Mouse (Mus musculus): ENCODE data around the gene Ubl7.
A peak's percentile ranks its signal among the peaks of the same experiment; 100 is the strongest.

Gene Ubl7

GRCm38 (mm10) chr9:57921491-57922060, 10.8 kb downstream of the Ubl7 start:
- no peak for DNase-seq (ENCODE audit: low read depth)

DNA sequence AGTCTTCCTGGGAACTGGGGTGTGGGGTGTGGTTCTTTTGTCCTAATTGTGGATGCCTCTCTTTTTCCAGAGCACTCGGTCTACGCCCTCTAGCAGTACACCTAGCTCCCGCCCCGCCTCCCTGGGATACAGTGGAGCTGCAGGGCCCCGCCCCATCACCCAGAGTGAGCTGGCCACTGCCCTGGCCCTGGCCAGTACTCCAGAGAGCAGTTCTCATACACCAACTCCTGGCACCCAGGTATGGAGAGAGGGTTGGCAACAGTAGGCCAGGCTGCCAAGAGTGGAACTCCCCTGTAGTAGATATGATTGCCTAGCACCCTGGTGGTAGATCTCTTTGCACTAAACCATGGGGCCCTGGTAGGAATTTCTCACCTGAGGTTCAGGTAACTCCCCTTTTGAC, 11.6 kb downstream of the Ubl7 start:
- DNase-seq (ENCODE audit: low read depth): no peak

- no peak for DNase-seq (ENCODE audit: low read depth)
Measured at GRCm38 (mm10) chr9:57923046-57923445, 12.3 kb downstream of the Ubl7 start.

DNA sequence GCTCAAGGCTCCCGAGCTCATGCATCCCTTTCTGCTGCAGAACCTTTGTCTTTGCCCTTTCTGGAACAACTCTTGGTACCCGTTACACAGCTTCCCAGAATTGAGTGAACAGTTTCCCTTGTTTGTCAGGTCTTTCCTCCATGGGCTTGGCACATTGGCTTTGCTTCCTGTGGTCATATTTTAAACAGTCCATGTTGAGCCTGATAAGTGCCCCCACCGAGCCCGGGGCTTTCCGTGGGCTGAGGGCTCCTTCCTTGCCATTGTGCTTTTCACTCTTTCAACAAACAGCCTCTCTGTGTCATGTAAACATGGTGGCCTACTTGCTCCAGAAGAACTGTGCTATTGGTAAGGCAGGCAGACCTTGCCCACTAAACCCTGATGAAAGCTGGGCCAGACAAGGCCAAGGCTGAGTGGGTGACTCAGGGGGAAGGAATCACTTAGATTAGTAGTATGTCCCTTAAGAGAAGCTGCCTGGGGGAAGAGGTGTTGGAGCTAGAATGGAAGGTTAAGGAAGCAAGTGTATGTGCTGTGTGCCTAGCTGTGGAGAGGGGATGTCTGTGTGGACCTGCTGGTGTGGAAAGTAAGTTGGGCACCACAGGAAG, 20.5 kb downstream of the Ubl7 start:
- no peak for DNase-seq (ENCODE audit: low read depth)

- no peak for DNase-seq (ENCODE audit: low read depth)
Measured at GRCm38 (mm10) chr9:57932253-57932652, 21.5 kb downstream of the Ubl7 start.

DNA sequence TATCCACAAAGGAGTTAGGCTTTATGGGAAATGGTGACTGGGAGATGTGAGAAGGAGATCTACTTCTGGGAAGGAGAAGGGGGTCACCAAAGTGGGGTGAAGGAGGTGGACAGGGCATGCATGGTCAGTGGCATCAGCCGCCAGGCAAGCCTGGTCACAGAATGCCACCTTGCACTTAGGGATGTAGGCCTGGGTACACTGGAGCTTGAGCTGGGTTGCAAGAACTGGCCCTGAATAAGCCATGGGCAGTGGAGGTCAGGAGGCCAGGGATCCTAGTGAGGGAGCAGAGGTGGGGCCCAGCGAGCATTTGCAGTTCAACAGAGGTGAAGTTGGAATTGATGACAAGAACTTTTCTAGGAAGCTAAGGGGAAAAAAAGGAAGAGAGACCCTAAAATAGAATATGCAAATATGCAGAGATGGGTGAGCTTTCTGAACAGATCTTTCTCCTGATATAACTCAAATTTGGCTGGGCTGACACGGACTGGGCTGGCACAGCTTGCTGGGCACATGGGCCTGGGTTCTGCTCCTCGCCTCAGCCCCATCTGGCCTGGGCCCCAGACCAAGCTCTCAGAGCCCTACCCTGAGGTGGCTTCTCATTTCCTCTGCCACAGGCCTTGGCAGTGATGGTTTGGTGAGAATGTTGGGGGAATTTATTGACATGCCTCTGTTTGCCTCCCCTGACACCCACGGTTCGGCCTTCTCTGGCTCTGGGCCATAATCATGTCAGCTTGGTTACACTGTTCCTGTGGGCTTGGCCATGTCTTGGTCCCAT, 22.2 kb downstream of the Ubl7 start:
- no peak for DNase-seq (ENCODE audit: low read depth)

DNA sequence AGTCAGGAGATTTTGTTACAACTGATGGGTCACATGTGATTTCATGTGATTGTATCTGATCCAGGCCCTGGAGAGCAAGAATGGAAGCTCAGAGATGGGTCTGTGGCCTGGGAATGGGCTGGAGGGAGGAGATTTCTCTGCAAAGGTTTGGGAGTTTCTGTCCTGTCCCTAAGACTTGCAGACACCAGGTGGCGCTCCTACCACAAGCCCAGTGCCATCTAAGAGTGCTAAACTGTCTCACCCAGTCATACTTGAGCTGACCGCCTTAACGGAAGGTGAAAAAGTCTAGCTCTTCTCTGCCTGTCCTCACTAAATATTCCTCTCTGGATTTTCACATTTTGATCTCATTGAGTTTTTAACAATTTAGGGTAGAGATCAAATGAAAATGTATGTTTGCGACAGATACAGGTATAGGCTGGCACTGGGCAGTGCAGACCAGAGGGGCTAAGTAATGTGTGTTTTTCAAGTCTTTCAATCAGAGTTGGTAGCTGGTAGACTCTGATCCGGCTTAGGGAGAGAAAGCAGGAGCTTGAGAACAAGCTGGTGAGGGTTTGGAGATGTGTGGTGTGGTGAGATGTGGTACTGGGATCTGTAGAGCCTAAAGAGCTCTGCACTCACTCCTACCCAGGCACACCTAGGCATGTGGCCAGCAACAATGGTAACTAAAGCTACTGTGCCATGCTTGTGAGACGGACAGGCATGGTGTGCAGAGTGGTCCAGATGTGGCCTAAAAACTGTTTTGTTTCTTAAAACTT, 25.1 kb downstream of the Ubl7 start:
- DNase-seq (ENCODE audit: low read depth): peak; percentile 40

DNA sequence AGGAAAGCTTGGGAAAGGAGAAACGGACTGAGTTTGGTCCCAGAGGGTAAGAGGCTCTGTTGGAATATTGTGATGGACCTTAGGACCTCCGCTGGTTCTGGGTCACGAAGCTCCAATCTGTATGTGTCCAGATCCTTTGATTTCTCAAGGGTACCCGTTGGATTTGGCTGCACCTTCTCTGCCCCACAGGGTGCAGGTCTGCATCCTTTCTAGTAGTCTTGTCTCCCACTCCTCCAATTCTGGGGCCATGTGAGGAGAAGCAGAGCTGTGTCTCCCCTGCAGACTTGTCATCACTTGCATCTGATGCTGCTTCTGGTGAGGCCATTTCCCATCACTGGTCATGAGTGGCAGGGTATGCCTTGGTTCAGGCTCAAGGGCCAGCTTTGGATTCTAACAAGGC, 26.4 kb downstream of the Ubl7 start:
- no peak for DNase-seq (ENCODE audit: low read depth)

GRCm38 (mm10) chr9:57937651-57938050, 26.9 kb downstream of the Ubl7 start:
- DNase-seq (ENCODE audit: low read depth): no peak

GRCm38 (mm10) chr9:57938225-57939055, 27.7 kb downstream of the Ubl7 start:
- DNase-seq (ENCODE audit: low read depth): no peak

- no peak for DNase-seq (ENCODE audit: low read depth)
Measured at GRCm38 (mm10) chr9:57939431-57940348, 28.9 kb downstream of the Ubl7 start, which contains the start of gene Sema7a. Gene Sema7a, plus strand, starts transcription at chr9:57940112.

- no peak for DNase-seq (ENCODE audit: low read depth)
Measured at GRCm38 (mm10) chr9:57940349-57940794, 29.6 kb downstream of the Ubl7 start.

DNA sequence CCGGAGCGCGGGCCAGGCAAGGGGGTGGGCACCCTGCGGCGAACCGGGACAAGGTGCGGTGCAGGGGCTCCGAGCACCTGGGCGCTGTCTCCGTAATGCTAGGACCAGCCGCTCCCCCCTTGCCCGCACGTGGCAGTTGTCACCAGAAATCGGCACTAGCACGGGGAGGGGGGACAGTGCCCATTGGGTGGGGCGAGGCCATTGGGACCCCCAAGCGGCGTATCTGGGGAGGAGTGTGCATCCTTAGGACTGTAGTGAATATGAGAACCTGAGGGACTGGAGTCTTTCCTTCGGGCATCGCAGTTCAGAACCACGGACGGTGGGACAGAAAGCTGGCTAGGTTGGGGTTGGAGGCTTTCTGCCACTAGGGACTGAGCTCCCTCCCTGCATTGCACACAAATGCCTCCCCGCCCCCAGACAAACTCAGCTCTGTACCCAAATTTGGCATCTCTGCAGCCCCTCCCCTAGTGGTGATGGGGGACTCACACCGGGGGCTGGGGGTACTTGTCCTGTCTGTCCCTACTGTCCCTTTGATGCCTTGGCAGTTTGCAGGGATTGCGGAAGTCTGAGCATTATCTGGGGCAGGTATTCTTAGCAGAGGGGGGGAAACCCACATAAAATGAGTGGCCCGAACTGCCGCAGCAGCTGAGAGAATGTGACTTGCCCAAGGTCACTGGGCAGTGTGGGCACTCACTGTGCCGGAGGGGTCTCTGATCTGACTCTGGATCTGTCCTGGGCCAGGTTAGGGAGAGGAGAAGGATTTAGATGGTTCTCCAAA, 30.3 kb downstream of the Ubl7 start:
- no peak for DNase-seq (ENCODE audit: low read depth)

- no peak for DNase-seq (ENCODE audit: low read depth)
Measured at GRCm38 (mm10) chr9:57942039-57942438, 31.3 kb downstream of the Ubl7 start.

DNA sequence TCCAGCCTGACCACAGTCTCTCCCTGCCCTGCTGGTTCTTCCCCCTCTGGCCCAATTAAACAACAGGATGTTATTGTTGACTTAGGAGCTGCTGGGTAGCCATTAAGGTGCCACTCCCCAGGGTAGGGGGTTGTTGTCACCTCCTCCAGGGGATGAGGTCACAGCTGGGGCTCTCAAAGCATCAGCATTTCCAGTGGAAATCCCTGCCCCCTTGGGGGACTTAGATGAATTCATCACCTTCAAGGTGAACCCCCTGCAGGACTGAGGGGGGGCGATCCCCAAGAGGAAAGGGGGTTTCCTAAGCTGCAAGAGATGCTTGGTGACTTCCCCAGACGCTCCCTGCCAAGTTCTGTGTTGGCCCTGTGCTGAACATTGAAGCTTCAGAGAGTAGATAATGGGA, 32.3 kb downstream of the Ubl7 start:
- no peak for DNase-seq (ENCODE audit: low read depth)

DNA sequence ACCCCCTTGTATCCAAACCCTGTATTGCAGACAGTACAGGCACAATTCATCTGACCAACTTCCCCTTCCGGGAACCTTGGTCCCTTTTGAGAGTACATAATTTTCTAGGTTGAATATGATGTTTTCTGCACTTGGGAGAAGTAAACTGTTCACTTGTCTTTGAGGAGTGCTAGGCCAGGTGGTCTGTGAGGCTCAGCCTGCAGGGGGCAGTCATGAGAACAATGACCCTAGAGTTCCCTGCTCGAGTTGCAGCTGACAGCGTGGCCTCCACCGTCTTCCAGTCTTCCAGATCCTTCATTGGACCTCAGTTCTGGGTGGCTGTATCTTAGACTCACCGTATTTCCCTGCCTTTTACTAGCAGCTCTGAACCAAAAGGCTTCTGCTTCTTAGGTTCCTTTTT, 33.8 kb downstream of the Ubl7 start:
- DNase-seq (ENCODE audit: low read depth): peak; percentile 20

GRCm38 (mm10) chr9:57945771-57946616, 35.2 kb downstream of the Ubl7 start:
- no peak for DNase-seq (ENCODE audit: low read depth)

DNA sequence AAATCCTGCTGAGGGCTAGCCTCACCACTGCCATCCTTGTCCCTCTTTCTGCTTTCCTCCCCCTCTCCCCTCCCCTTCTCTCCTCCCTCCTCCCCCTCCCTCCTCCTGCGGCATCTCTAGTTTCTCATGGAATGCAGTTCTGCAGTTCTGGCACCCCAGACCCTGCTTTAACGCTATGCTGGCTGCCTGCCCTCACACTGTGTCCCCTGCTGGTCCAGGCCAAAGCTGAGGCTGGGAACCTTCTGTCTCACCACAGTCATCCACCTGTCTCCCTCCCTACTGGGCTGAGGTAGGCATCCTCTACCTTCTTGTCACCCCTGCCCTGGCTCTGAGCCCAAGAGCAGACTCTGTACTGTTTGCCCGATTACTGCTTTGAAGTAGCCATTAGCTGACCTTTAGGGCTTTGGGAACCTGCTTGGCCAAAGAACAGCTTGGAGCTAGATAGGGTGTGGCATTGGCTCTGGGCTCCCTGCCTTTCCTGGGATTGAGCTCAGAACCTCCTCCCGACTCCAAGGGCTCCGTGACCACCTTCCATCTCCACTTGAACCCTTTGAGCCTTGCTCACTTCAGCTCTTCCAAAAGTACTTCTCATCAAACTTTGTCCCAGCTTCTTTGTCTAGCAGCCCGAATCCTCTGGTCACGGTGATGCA, 36.7 kb downstream of the Ubl7 start:
- no peak for DNase-seq (ENCODE audit: low read depth)
